In genomic region chr12:41680141-41680540, GRCm38 (mm10) we compare ENCODE assay signal across 9 mouse cellular contexts.
DNase-seq lines count a peak whose midpoint lies in the region; ATAC-seq and TF ChIP-seq lines count a peak whose summit lies in the region.
"Had no signal": no experiment of that assay in that cellular context is flagged by ENCODE, and none has a peak within 500 bp of the region (broad histone marks: within the 10 kb centered on the region; RNA-seq: fewer than 3 reads in every experiment).

No protein-coding gene starts in this region.

- H3K36me3 ChIP-seq in ES-Bruce4 (ENCODE audit: control insufficient read depth, insufficient read depth, low read length, poor library complexity, severe bottlenecking) = no peaks in the 10 kb centered on the region
- H3K36me3 ChIP-seq: limb, embryonic 13.5 days had no signal

- no peaks in the 10 kb centered on the region for H3K4me1 ChIP-seq in ES-Bruce4 (ENCODE audit: control insufficient read depth, insufficient read depth, low read length)
- H3K4me1 ChIP-seq: limb, embryonic 13.5 days had no signal

- no peaks in the 10 kb centered on the region for H3K27me3 ChIP-seq in ES-Bruce4 (ENCODE audit: control insufficient read depth, insufficient read depth, low read length, poor library complexity, severe bottlenecking)
- H3K27me3 ChIP-seq: limb, embryonic 13.5 days had no signal

- peak; percentile 5 for TF ChIP-seq CTCF in ES-Bruce4 (IDR thresholded peaks at IDR 0.05; ENCODE audit: low read depth, low read length)

- no peaks in the 10 kb centered on the region for H3K9me3 ChIP-seq in ES-Bruce4 (replicated peaks; ENCODE audit: control insufficient read depth, insufficient read depth, low read length, poor library complexity, severe bottlenecking)
- H3K9me3 ChIP-seq: limb, embryonic 13.5 days had no signal

- DNase-seq in CD4-positive, CD25-positive, alpha-beta regulatory T cell, adult 2 months (ENCODE audit: low read depth, low spot score) = peak; percentile 9
- peak; percentile 26 for DNase-seq in kidney, postnatal 10 days
- DNase-seq in kidney, adult 8-10 months = no peak
- peak; percentile 2 for DNase-seq in embryo, embryonic 11.5 days (ENCODE audit: low read depth, low spot score)
- DNase-seq in thymus, postnatal 25 days = no peak
- DNase-seq in urinary bladder, postnatal 36 days (ENCODE audit: low spot score in 2 of 2) = no peak

- no peak for ATAC-seq in CD4-positive, CD25-positive, alpha-beta regulatory T cell, adult 4 months

- no peak overlapping the region for H3K4me3 ChIP-seq in ES-Bruce4 (ENCODE audit: low read depth, low read length)
- H3K4me3 ChIP-seq: limb, embryonic 13.5 days had no signal

- TF ChIP-seq EP300 in ES-Bruce4 (IDR thresholded peaks at IDR 0.05; ENCODE audit: insufficient read depth, low read depth, low read length) = no peak

- TF ChIP-seq POLR2A in ES-Bruce4 (IDR thresholded peaks at IDR 0.05; ENCODE audit: insufficient read depth, low read length) = no peak

- no peak overlapping the region for H3K27ac ChIP-seq in ES-Bruce4 (ENCODE audit: insufficient read depth, low read length)
- H3K27ac ChIP-seq: limb, embryonic 13.5 days had no signal

- no peak overlapping the region for H3K9ac ChIP-seq in ES-Bruce4 (ENCODE audit: low read depth, poor library complexity, severe bottlenecking)
- H3K9ac ChIP-seq: limb, embryonic 13.5 days had no signal

Comparison
In these comparisons a context has a peak if more than half of its experiments do, and no peak if none do; other contexts are left out.
1. DNase-seq: peak in CD4-positive, CD25-positive, alpha-beta regulatory T cell, adult 2 months (single experiment), kidney, postnatal 10 days (single experiment) and embryo, embryonic 11.5 days (single experiment); none in kidney, adult 8-10 months (0 of 2), thymus, postnatal 25 days (single experiment) and urinary bladder, postnatal 36 days (0 of 2).